Mouse (Mus musculus): ENCODE results near the gene Gpx3.

Gpx3 gene

GRCm38 (mm10) chr11:54911671-54912502, 9.6 kb downstream of the Gpx3 start:
- in situ Hi-C loops (cut with MboI, MseI): no loop called here

DNA sequence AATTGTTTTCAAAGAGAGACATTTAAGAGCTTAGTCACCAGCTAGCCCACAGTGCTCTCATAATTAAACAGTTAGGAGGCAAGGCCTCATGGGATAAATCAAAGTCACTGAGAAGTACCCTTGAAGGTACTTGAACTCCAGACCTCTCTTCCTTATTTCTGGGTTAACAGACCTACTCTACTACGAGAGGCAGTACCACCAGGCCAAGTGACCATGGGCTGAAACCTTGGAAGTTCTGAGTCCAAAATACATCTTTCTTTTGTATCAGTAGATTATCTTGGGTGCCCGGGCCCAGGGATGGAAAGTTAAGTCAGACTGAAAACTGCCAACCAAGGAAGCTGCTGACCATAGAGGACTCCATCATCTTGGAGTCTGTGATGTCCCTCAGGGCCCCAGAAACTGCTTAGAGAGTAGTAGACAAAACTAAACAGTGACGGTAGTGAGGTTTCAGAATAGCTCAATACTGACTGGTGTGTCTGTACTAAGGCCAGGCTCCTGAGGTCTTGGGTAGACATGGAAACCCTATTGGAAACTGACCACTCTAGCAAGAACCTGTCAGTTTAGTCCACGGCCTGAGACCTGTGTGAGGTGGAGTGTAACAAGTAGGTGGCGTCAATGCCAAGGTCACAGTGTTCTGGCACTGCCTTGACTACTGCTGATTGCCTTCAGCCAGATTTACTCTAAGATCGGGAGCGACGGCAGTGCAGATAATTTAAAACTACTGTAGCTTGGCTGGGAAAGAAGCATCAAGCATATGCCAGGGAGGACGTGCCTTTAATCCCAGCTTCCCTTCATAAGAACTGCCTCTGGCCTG, 10.5 kb downstream of the Gpx3 start:
- in situ Hi-C loops (cut with MboI, MseI): no loop called here

DNA sequence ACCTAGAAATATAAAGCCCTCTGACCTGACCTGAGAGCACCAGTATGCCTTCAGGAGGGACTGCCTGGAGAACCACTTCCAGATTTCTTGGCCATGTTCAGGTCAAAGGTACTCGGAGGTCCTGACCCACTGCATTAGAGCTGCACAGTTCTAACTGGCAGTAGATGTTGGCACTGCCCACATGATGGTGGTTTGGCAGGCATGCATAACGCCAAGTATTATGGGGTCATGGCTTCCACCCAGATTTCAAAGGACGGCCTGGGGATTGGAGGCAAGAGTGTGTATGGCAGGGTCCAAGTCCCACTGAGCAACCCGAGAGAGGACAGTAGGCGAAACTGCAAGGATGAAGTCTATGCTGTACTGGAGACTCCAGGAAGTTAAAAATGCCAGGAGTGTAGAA, 11.6 kb downstream of the Gpx3 start:
- in situ Hi-C loops (cut with MboI, MseI): no loop called here

DNA sequence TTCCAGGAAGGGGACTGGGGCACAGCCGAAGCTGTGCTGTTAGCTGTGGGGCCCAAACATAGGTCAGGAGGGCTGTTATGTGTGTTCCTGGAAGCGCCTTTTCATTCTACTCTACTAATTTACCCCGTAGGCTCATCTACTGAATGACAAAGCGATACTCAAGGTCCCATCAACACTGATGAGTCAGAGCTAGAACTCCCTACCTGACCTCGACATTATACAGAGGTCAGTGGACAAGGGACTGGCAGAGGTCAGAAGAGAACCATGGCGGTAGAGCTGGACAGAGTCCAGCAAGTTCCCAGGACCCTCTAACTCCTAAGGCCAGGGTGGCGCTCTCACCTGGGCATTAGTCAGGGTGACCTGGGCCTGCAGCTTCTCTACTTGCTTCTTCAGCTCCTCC, 15.2 kb downstream of the Gpx3 start:
- in situ Hi-C loops (cut with MboI, MseI): no loop called here

- in situ Hi-C loops (cut with MboI, MseI): no loop called here
Observed at GRCm38 (mm10) chr11:54918273-54918672, 16.0 kb downstream of the Gpx3 start.

DNA sequence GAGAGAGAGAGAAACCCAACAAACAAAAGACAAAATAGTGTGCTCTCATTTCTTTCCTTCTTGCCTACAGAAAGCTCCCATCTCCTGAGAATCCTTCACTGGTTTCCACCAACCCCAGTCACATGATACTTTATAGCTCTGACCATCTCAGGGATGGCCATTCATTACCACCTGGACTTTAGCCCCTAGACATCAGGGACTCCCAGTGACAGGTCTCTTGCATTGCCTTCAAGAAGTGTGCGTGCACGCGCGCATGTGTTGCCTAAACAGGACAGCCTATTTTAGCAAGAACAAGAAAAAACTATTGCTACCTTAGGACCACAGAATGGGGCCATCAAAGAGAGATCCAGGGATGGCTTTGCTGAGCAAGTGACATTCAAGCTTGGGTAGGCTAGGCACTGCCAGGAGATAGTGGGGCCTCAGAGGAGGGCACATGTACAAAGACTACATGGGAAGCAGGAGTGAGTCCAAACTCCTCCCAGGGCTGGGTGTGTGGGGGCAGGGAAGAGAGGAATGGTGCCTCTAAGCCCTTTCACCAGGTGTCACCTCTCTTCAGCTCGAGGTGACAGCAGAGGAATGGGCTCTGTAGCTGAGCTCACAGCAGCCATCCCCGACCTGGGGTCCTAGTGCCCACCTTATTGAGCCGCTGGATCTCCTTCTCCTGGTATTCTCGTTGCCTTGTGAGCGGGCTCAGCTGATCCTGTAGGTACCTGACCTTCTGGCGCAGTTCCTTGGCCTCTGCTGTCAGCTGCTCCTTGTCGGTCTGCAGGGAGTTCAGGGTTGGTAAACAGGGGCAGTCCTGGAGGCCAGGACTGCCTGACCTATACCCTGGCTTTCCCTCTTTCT, 18.1 kb downstream of the Gpx3 start:
- in situ Hi-C loops (cut with MboI, MseI): loop anchor here in 1 of 2 experiments (5.0 kb wide), 1 partner anchor 33 kb away; no protein-coding TSS in a partner anchor

GRCm38 (mm10) chr11:54920973-54921580, 18.8 kb downstream of the Gpx3 start:
- in situ Hi-C loops (cut with MboI, MseI): loop anchor here in 1 of 2 experiments (5.0 kb wide), 1 partner anchor 34 kb away; no protein-coding TSS in a partner anchor

- in situ Hi-C loops (cut with MboI, MseI): loop anchor here in 1 of 2 experiments (5.0 kb wide), 1 partner anchor 34 kb away; no protein-coding TSS in a partner anchor
Observed at GRCm38 (mm10) chr11:54921798-54922197, 19.5 kb downstream of the Gpx3 start.

DNA sequence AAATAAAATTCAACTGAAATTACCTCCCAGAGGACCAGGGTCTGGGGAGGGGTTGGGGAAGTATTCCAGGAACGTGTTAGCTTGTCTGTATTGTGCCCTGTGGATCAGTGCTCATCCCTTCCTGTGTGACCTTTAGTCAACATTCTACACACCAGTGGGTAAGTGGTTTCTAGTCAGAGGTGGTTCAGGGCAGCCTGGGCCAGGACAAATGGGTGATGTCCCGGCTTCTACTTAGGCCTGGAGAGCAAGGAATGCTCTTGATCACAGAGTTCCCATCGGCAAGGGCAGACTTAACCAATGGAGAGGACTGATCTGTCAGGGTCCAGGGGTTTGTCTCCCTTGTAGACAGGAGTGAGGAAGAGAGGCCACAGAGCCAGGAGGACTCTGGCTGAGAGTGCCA, 20.2 kb downstream of the Gpx3 start:
- in situ Hi-C loops (cut with MboI, MseI): loop anchor here in 1 of 2 experiments (5.0 kb wide), 1 partner anchor 35 kb away; no protein-coding TSS in a partner anchor

GRCm38 (mm10) chr11:54924145-54924544, 21.9 kb downstream of the Gpx3 start:
- in situ Hi-C loops (cut with MboI, MseI): loop anchor here in 1 of 2 experiments (5.0 kb wide), 1 partner anchor 37 kb away; no protein-coding TSS in a partner anchor

DNA sequence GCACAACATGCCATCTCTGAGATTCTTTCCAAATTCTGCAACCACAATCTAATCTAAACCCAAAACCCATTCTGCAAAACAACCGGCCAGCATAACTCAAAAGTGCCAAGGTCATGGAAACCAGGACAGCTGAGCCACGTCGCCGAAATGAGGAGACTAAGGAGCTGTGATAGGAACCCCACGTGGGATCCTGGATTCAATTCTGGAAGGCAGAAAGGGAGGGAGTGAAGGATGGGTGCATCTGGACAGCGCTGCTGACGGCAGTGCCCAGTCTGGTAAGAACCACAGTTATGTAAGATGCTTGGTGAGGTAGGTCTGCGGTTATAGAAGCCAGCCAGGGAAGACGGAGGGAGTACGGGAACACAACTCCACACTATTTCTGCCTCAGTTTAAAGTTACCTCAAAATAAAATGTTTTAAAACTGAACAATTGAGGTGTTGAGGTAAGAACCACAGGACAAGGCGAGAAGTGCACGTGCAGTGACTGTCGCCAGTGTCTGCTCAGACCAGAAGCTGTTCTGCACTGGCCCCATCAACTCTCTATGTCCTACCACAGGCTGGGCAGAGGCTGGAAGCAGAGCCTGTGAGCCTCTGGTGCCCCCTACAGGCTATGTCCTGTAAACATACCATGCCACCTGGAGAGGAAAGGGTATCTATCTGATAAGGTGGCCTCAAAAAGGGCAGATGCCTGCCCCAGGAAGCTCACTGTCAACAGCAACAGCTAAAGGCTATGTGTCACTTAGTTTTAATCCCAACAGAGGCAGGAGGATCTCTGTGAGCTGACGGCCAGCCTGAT, 25.3 kb downstream of the Gpx3 start:
- in situ Hi-C loops (cut with MboI, MseI): no loop called here

DNA sequence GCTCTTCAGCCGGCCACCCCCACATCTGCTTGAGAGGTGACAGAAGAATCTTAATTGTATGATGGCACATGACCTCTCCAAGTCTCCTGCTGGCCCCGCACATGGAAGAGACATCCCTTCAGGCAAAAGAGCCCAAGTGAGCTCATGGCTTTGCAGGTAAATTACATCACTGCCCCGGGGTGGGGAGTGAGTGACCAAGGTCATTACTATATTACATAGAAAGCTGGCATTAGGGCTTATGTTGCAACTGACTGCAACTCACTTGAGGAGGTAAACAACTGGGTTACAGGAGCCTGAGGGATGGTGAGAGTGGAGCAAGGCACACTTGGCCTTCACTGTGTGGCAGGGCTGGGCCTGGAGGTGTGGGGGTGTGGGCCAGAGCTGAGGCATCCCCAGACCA, 26.0 kb downstream of the Gpx3 start:
- in situ Hi-C loops (cut with MboI, MseI): no loop called here

- in situ Hi-C loops (cut with MboI, MseI): no loop called here
Observed at GRCm38 (mm10) chr11:54928886-54929285, 26.6 kb downstream of the Gpx3 start.

DNA sequence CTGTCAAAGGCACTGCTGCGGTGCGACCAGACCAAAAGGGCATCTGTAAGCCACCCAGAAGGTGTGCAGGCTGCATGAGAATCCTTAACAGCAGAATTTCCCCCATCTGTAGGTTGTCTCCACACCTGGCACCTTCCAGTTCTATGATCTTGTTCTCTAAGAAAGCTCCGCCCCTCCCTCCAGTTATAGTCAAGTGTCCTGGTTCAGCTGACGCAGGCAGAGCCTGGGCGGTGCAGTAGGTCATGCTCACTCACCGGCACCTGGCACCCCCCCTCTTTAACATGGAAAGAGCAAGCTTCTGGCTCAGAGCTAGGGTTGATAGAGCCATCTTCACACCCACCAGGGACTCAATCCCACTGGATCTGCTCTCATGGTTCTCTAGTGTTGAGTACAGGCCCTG, 27.0 kb downstream of the Gpx3 start:
- in situ Hi-C loops (cut with MboI, MseI): no loop called here

DNA sequence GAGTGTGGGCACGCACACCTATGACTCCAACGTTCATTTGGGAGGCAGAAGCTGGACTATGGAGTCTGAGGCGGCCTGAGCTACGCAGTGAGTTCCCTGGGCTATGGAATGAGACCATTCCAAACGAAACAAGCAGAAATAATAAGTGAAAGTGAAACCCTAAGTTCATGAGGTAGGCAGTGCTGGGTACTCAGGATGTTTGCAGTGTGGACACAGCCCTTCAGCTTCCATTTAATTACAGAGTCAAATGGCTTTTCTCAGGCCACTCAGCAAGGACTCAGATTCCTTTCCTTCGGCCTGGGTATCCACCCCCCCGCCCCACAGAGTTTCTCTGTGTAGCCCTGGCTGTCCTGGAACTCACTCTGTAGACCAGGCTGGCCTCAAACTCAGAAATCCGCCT, 27.5 kb downstream of the Gpx3 start:
- in situ Hi-C loops (cut with MboI, MseI): loop anchor here (5.0 kb wide), 2 partner anchors 53 to 113 kb away; no protein-coding TSS in a partner anchor

- in situ Hi-C loops (cut with MboI, MseI): loop anchor here (5.0 kb wide), 2 partner anchors 52 to 112 kb away; no protein-coding TSS in a partner anchor
Observed at GRCm38 (mm10) chr11:54930318-54930979, 28.2 kb downstream of the Gpx3 start.

- in situ Hi-C loops (cut with MboI, MseI): loop anchor here (5.0 kb wide), 2 partner anchors 51 to 111 kb away; no protein-coding TSS in a partner anchor
Observed at GRCm38 (mm10) chr11:54931405-54932093, 29.3 kb downstream of the Gpx3 start.

GRCm38 (mm10) chr11:54932540-54932939, 30.3 kb downstream of the Gpx3 start:
- in situ Hi-C loops (cut with MboI, MseI): loop anchor here (5.0 kb wide), 2 partner anchors 50 to 110 kb away; no protein-coding TSS in a partner anchor

Data from T-helper 17 cell (primary cell).